In genomic region chr8:44744991-44745658, GRCm38 (mm10) we compare ENCODE assay signal across 22 mouse cellular contexts.
DNase-seq lines count a peak whose midpoint lies in the region; ATAC-seq and TF ChIP-seq lines count a peak whose summit lies in the region.
"Had no signal": no experiment of that assay in that cellular context is flagged by ENCODE, and none has a peak within 500 bp of the region (broad histone marks: within the 10 kb centered on the region; RNA-seq: fewer than 3 reads in every experiment).

No protein-coding gene starts in this region.

- H3K9ac ChIP-seq in hindbrain, embryonic 12.5 days = no peak overlapping the region
- no peak overlapping the region for H3K9ac ChIP-seq in hindbrain, embryonic 13.5 days
- no peak overlapping the region for H3K9ac ChIP-seq in liver, embryonic 12.5 days
- H3K9ac ChIP-seq: embryonic facial prominence, embryonic 15.5 days; hindbrain, embryonic 14.5 days; liver, postnatal 0 days had no signal

- H3K36me3 ChIP-seq in hindbrain, embryonic 12.5 days = no peaks in the 10 kb centered on the region
- no peaks in the 10 kb centered on the region for H3K36me3 ChIP-seq in hindbrain, embryonic 13.5 days
- no peaks in the 10 kb centered on the region for H3K36me3 ChIP-seq in liver, embryonic 12.5 days
- H3K36me3 ChIP-seq: embryonic facial prominence, embryonic 15.5 days had no signal

- no peaks in the 10 kb centered on the region for H3K27me3 ChIP-seq in hindbrain, embryonic 12.5 days
- no peaks in the 10 kb centered on the region for H3K27me3 ChIP-seq in hindbrain, embryonic 13.5 days
- H3K27me3 ChIP-seq in liver, embryonic 12.5 days (replicated peaks) = no peaks in the 10 kb centered on the region
- H3K27me3 ChIP-seq: embryonic facial prominence, embryonic 15.5 days had no signal

- TF ChIP-seq CTCF in brain, embryonic 14.5 days (IDR thresholded peaks at IDR 0.05; ENCODE audit: borderline replicate concordance, extremely low read depth, insufficient read depth, insufficient read length) = no peak

- H3K4me2 ChIP-seq in hindbrain, embryonic 12.5 days (replicated peaks) = no peak overlapping the region
- H3K4me2 ChIP-seq in hindbrain, embryonic 13.5 days = no peak overlapping the region
- H3K4me2 ChIP-seq in liver, embryonic 12.5 days = no peak overlapping the region
- H3K4me2 ChIP-seq: embryonic facial prominence, embryonic 15.5 days; hindbrain, embryonic 14.5 days had no signal

- DNase-seq in Muller cell, postnatal 12 days (ENCODE audit: inconsistent ontology term) = peak; percentile 20
- peak; percentile 62 for DNase-seq in brain, embryonic 14.5 days (ENCODE audit: low read depth)
- DNase-seq in layer of hippocampus, adult 8-10 months (ENCODE audit: low spot score in 2 of 2) = peak; percentile 16 to 22
- DNase-seq: adrenal gland, adult 2 months; cerebellum, adult 18-20 months; cerebellum, postnatal 36 days; gastrocnemius, postnatal 36 days; kidney, postnatal 36 days; liver; liver, postnatal 0 days; lung, postnatal 14 days; right cerebral cortex, postnatal 25 days; thymus, postnatal 14 days had no signal

- no peaks in the 10 kb centered on the region for H3K9me3 ChIP-seq in hindbrain, embryonic 12.5 days (replicated peaks)
- H3K9me3 ChIP-seq in hindbrain, embryonic 13.5 days = no peaks in the 10 kb centered on the region
- no peaks in the 10 kb centered on the region for H3K9me3 ChIP-seq in liver, embryonic 12.5 days (replicated peaks)
- H3K9me3 ChIP-seq: embryonic facial prominence, embryonic 15.5 days had no signal

- H3K4me3 ChIP-seq in hindbrain, embryonic 12.5 days = no peak overlapping the region
- H3K4me3 ChIP-seq in hindbrain, embryonic 13.5 days = no peak overlapping the region
- H3K4me3 ChIP-seq in liver, embryonic 12.5 days = no peak overlapping the region
- H3K4me3 ChIP-seq: embryonic facial prominence, embryonic 15.5 days; left cerebral cortex, adult 2 months had no signal

- TF ChIP-seq POLR2A in brain, embryonic 14.5 days (IDR thresholded peaks at IDR 0.05; ENCODE audit: borderline replicate concordance, extremely low read depth, insufficient read depth, insufficient read length, poor library complexity, severe bottlenecking) = no peak

- ATAC-seq in hindbrain, embryonic 12.5 days (ENCODE audit: low FRiP score) = peak; percentile 32; the same call in 1 of the 2 replicates
- no peak for ATAC-seq in hindbrain, embryonic 13.5 days (ENCODE audit: low FRiP score)
- ATAC-seq in monocyte, adult 5-6 weeks (replicated peaks; ENCODE audit: insufficient number of reproducible peaks, low FRiP score, low TSS enrichment, poor library complexity, severe bottlenecking) = no peak
- no peak for ATAC-seq in liver, embryonic 12.5 days
- ATAC-seq: intestine, embryonic 16.5 days; liver, postnatal 0 days had no signal

- WGBS in hindbrain, embryonic 12.5 days = 57% methylated on average over 12 of the region's 12 CpGs
- WGBS in hindbrain, embryonic 13.5 days = 66% methylated on average over 12 of the region's 12 CpGs
- WGBS in liver, embryonic 12.5 days (ENCODE audit: insufficient replicate concordance) = 76% methylated on average over 12 of the region's 12 CpGs

- H3K4me1 ChIP-seq in hindbrain, embryonic 12.5 days = no peaks in the 10 kb centered on the region
- H3K4me1 ChIP-seq in hindbrain, embryonic 13.5 days (replicated peaks) = no peaks in the 10 kb centered on the region
- H3K4me1 ChIP-seq in liver, embryonic 12.5 days = no peaks in the 10 kb centered on the region
- H3K4me1 ChIP-seq: embryonic facial prominence, embryonic 15.5 days had no signal

- no peak overlapping the region for H3K27ac ChIP-seq in hindbrain, embryonic 12.5 days
- H3K27ac ChIP-seq in hindbrain, embryonic 13.5 days = no peak overlapping the region
- no peak overlapping the region for H3K27ac ChIP-seq in liver, embryonic 12.5 days
- H3K27ac ChIP-seq: embryonic facial prominence, embryonic 15.5 days; hindbrain, embryonic 14.5 days; left cerebral cortex, adult 2 months; stomach, postnatal 0 days had no signal
